Mouse (Mus musculus): ENCODE measurements around the gene Trim39. TPM values are rescaled to one million over a fixed set of nuclear protein-coding genes. Genes with fewer than 3 reads are reported as not detected.
A peak's percentile ranks its signal among the peaks of the same experiment; 100 is the strongest.
"Not testable (repeated sequence)": the region's sequence is repeated elsewhere in the genome, so short reads cannot be mapped to it uniquely, and the experiment has no call there.

The Trim39 gene
- 25.7 and 26.4 TPM in 2 replicates for polyA plus RNA-seq (2015; fragmentation: Nextera tagmentation; extraction: Ambion mirVana)

GRCm38 (mm10) chr17:36271586-36272256 lies at the start of gene Trim39:
Trim39 (minus strand) TSS chr17:36272247.
- Histone ChIP-seq H3K36me3 (peaks cover 17% of the 10 kb centered on the region), H3K4me3 (peak within 1 kb of the TSS; percentile 98), H3K4me2 (replicated peaks) (peak within 1 kb of the TSS; percentile 91), H3K27ac (replicated peaks) (peak within 1 kb of the TSS; percentile 98), H3K4me1 (peaks cover 41% of the 10 kb centered on the region), H3K9me3 (no peaks in the 10 kb centered on the region), H3K9ac (replicated peaks) (peak within 1 kb of the TSS; percentile 87), H3K27me3 (no peaks in the 10 kb centered on the region)
- WGBS = 1% methylated on average over 39 of the region's 43 CpGs
- peak; percentile 83 for ATAC-seq (replicated peaks)

DNA sequence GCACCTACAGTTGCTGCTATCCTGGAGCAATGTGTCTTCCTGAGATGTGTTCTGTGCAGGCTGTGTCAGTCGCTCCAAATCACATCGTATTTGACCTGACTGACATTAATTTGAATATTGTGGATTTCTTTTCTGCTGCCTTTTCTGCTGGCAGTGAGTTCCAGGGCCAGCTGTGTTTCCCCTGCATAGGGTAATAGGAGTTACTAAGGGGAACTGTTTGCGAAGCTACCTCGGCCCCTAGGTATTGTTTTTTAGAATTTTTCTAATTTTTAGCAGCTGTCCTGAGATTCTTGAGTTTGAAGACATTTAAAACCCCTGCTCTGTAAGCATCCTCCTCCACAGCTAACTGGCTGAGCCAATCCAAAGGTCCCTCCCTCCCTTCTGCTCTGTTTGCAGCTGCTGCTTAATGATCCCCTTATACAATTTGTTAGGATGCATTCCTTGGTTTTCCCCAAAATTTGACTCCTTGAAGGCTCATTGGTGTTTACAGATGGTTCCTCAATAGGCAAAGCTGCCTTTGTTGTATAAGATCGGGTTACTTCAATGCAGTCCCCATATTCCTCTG lies 43.7 kb upstream of the Trim39 start:
- Histone ChIP-seq H3K9me3 (no peaks in the 10 kb centered on the region), H3K36me3 (no peaks in the 10 kb centered on the region), H3K4me2 (replicated peaks) (peak overlapping the region; percentile 75), H3K27ac (replicated peaks) (peak overlapping the region; percentile 90), H3K27me3 (no peaks in the 10 kb centered on the region), H3K4me3 (peak overlapping the region; percentile 58), H3K9ac (replicated peaks) (peak overlapping the region; percentile 59), H3K4me1 (peaks cover 6% of the 10 kb centered on the region)
- peak; percentile 61 for ATAC-seq (replicated peaks)
- 16% methylated on average over 5 of the region's 5 CpGs for WGBS

DNA sequence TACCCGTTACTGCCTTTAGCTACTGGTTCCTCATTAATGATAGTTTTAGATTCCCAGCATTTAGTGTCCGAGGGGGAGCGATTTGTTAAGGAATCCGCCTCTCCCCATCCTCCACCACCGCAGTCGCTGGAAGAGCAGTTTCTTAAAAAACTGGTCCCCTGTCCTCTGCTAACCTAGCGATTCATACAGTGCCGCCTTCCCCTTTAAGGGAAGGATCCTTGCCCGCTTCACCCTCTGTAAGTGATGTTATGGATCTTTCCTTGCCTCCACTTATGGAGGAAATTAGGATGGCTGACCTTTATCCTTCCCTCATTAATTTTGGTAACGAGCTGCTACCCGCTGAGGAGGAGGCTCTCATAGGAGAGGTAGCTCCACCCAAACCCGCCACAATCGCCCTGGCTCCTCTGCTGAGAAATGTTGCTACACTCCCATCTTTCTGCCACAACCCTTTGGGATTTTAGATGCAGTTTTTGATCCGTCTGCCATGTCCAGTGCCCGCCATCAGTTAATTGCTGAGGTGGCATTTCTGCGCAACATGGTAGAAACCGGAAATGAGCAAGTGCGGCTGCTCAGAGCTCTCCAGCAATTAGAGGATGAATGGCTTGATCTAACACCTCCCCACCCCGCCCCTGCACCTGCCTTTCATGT lies 43.1 kb upstream of the Trim39 start:
- H3K27ac ChIP-seq (replicated peaks) = peak overlapping the region; percentile 90
- WGBS = under 1% methylated on average over 19 of the region's 19 CpGs
- H3K4me2 ChIP-seq (replicated peaks) = peak overlapping the region; percentile 75
- H3K9me3 ChIP-seq = no peaks in the 10 kb centered on the region
- peaks cover 6% of the 10 kb centered on the region for H3K4me1 ChIP-seq
- no peaks in the 10 kb centered on the region for H3K36me3 ChIP-seq
- peak overlapping the region; percentile 59 for H3K9ac ChIP-seq (replicated peaks)
- ATAC-seq (replicated peaks) = peak; percentile 93
- H3K4me3 ChIP-seq = peak overlapping the region; percentile 58
- no peaks in the 10 kb centered on the region for H3K27me3 ChIP-seq

- Histone ChIP-seq H3K27ac (replicated peaks) (peak overlapping the region; percentile 90), H3K9me3 (no peaks in the 10 kb centered on the region), H3K36me3 (no peaks in the 10 kb centered on the region), H3K4me2 (replicated peaks) (peak overlapping the region; percentile 75), H3K9ac (replicated peaks) (peak overlapping the region; percentile 59), H3K4me1 (peaks cover 6% of the 10 kb centered on the region), H3K4me3 (peak overlapping the region; percentile 58), H3K27me3 (no peaks in the 10 kb centered on the region)
- 1% methylated on average over 9 of the region's 9 CpGs for WGBS
- peak; percentile 71 for ATAC-seq (replicated peaks)
Measured at GRCm38 (mm10) chr17:36314511-36314910, 42.5 kb upstream of the Trim39 start.

DNA sequence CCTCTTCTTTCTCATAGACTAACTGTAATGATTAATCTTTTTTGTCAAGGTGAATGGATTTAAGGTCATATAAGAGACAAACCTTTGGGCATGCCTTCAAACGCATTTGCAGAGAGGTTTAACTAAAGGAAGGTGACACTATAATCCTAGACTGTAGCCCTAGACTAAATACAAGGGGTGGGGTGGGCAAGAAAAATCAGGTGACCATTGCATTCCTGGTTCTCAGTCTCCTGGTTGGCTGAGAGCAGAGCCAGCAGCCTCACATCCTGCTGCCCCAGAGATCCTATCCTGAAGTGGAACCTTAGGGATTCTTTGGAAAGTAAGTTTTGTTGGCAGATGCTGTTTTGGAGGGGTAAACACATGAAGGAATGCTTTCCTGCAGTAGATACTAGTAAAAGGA lies 37.2 kb upstream of the Trim39 start:
- 41% methylated on average over 1 of the region's 1 CpGs for WGBS
- no peak for ATAC-seq (replicated peaks)
- no peaks in the 10 kb centered on the region for H3K36me3 ChIP-seq
- H3K9ac ChIP-seq (replicated peaks) = no peak overlapping the region
- no peaks in the 10 kb centered on the region for H3K9me3 ChIP-seq
- H3K4me1 ChIP-seq = no peaks in the 10 kb centered on the region
- H3K4me2 ChIP-seq (replicated peaks) = no peak overlapping the region
- no peak overlapping the region for H3K27ac ChIP-seq (replicated peaks)
- H3K27me3 ChIP-seq = no peaks in the 10 kb centered on the region
- no peak overlapping the region for H3K4me3 ChIP-seq

- H3K27ac ChIP-seq (replicated peaks); H3K9me3 ChIP-seq; H3K4me1 ChIP-seq; H3K4me3 ChIP-seq; H3K9ac ChIP-seq (replicated peaks); H3K36me3 ChIP-seq; H3K27me3 ChIP-seq: not testable (repeated sequence)
- peak; percentile 72 for ATAC-seq (replicated peaks)
- under 1% methylated on average over 3 of the region's 3 CpGs for WGBS
- H3K4me2 ChIP-seq (replicated peaks) = peak overlapping the region; percentile 20; the same call in 1 of the 2 replicates
Measured at GRCm38 (mm10) chr17:36308855-36309254, 36.8 kb upstream of the Trim39 start.

DNA sequence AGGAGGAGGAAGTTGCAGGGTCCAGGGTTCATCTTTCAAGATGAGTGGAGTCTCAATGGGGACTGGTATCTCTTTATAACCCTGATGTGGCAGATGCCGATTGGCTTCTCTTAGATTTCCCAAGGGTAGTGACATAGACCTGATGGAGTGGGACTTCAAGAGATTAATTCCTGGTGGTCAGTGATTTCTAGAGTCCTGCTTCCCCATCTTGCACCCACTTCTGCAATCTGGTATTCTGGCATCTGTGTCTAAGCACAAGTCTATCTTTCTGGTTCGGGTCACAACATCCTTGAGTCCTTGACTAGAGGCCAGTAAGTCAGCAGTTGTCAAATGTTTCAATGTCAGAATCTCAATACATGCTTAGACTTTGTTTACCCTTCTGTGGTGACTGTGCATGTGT lies 14.3 kb upstream of the Trim39 start, which contains the start of gene H2-M10.2:
Gene H2-M10.2 (minus strand): TSS at position 101 of the 400 bp plus-strand sequence.
- 95% methylated on average over 2 of the region's 2 CpGs for WGBS
- H3K4me1 ChIP-seq = no peaks in the 10 kb centered on the region
- no peak within 1 kb of the TSS for H3K9ac ChIP-seq (replicated peaks)
- no peak within 1 kb of the TSS for H3K4me2 ChIP-seq (replicated peaks)
- ATAC-seq (replicated peaks) = no peak
- H3K36me3 ChIP-seq = peaks cover 14% of the 10 kb centered on the region; the same call in 1 of the 2 replicates
- no peak within 1 kb of the TSS for H3K4me3 ChIP-seq
- no peaks in the 10 kb centered on the region for H3K9me3 ChIP-seq
- H3K27ac ChIP-seq (replicated peaks) = no peak within 1 kb of the TSS
- H3K27me3 ChIP-seq = no peaks in the 10 kb centered on the region

DNA sequence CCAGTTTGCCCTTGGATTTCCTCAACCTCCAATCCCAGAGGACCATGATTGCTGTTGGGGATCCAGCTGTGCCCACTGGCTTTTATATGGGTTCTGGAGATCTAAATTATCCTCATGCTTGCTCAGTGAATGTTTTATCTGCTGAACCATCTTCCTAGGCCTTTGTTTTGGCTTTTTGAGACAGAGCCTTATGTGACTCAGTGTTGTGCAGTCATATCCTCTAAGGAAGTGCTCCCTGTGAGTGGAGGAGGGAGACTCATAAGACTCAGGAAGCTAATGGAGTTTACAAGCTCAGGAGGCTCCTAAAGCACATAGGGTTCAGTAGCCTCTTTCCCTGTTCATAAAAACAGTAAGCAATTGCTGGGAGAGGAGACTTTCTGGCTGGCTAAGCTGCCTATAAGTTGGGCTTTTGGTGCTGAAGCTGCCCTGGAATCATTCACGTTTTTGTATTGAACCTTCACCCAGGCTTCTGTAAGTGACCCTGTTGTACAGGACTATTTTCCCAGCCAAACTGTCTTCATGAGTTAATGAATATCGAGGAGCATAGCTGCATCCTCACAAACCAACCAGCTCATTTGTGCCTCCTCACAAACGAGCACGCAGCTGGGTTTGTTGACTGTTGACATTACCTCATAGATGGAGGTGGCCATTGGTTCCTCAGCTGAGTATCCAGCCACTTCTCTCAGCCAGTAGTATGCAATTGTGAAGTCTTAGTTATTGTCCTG lies 9.6 kb upstream of the Trim39 start:
- no peak overlapping the region for H3K27ac ChIP-seq (replicated peaks)
- H3K36me3 ChIP-seq = peaks cover 29% of the 10 kb centered on the region; the same call in 1 of the 2 replicates
- no peak overlapping the region for H3K4me3 ChIP-seq
- no peak overlapping the region for H3K4me2 ChIP-seq (replicated peaks)
- no peaks in the 10 kb centered on the region for H3K27me3 ChIP-seq
- H3K9ac ChIP-seq (replicated peaks) = no peak overlapping the region
- 92% methylated on average over 4 of the region's 4 CpGs for WGBS
- H3K4me1 ChIP-seq = no peaks in the 10 kb centered on the region
- ATAC-seq (replicated peaks) = no peak
- H3K9me3 ChIP-seq = no peaks in the 10 kb centered on the region

GRCm38 (mm10) chr17:36274776-36275175 lies 2.7 kb upstream of the Trim39 start:
- Histone ChIP-seq H3K9me3 (no peaks in the 10 kb centered on the region), H3K4me1 (peaks cover 38% of the 10 kb centered on the region), H3K27ac (replicated peaks) (no peak overlapping the region), H3K36me3 (peaks cover 8% of the 10 kb centered on the region; the same call in 1 of the 2 replicates), H3K4me3 (no peak overlapping the region), H3K9ac (replicated peaks) (no peak overlapping the region), H3K27me3 (no peaks in the 10 kb centered on the region), H3K4me2 (replicated peaks) (no peak overlapping the region)
- 90% methylated on average over 4 of the region's 4 CpGs for WGBS
- ATAC-seq (replicated peaks) = no peak

GRCm38 (mm10) chr17:36273796-36274195 lies 1.7 kb upstream of the Trim39 start:
- no peak overlapping the region for H3K9ac ChIP-seq (replicated peaks)
- 91% methylated on average over 4 of the region's 4 CpGs for WGBS
- no peaks in the 10 kb centered on the region for H3K9me3 ChIP-seq
- H3K4me2 ChIP-seq (replicated peaks) = no peak overlapping the region
- no peak overlapping the region for H3K4me3 ChIP-seq
- peaks cover 8% of the 10 kb centered on the region; the same call in 1 of the 2 replicates for H3K36me3 ChIP-seq
- no peak overlapping the region for H3K27ac ChIP-seq (replicated peaks)
- no peak for ATAC-seq (replicated peaks)
- H3K4me1 ChIP-seq = peaks cover 41% of the 10 kb centered on the region
- no peaks in the 10 kb centered on the region for H3K27me3 ChIP-seq

DNA sequence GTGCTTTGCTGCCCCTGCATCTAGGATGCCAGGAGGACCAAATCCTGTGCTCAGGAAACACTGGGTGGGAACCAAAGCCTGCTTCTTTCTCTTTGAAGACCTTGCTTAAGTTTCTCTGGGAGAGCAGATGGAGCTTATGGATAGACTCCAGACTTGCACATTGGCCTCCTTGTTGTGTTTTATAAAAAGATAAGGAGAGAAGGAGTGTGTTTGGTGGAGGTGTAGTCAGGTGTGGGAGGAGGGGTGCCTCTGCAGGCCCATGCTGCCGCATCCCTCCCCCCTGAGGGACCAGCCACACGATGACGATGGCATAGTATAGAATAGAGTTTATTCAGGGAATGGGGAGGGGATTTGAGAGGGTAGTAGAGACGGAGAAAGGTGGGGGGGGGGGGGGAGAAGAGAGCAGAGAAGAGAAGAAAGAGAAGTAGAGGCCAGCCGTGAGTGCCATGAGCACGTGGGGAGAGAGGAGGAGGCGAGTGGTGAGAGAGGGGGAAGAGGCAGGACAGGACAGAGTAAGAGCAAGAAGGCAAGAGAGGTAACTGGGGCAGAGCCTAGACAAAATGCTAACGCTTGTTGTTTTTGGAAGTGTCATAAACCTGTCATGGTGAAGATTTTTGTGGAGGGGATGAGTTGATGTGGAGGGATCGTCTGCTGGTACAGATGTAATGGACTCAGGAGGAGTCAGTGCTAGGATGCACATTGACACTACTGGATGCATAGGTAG lies 758 bp upstream of the Trim39 start:
- peaks cover 6% of the 10 kb centered on the region for H3K36me3 ChIP-seq
- ATAC-seq (replicated peaks) = no peak
- peak overlapping the region; percentile 91 for H3K4me2 ChIP-seq (replicated peaks)
- H3K9ac ChIP-seq (replicated peaks) = peak overlapping the region; percentile 87
- no peaks in the 10 kb centered on the region for H3K9me3 ChIP-seq
- no peak overlapping the region for H3K27ac ChIP-seq (replicated peaks)
- peak overlapping the region; percentile 98 for H3K4me3 ChIP-seq
- no peaks in the 10 kb centered on the region for H3K27me3 ChIP-seq
- H3K4me1 ChIP-seq = peaks cover 41% of the 10 kb centered on the region
- WGBS = 89% methylated on average over 9 of the region's 9 CpGs

All from forebrain, embryonic 15.5 days (tissue).